Mouse (Mus musculus) cerebellum, adult 2 months (tissue): Measurements from ENCODE around the gene Has1.

ENCODE experiments used
- CTCF ChIP-seq: fragments of 200-500 bp; IDR thresholded peaks from 2 replicates; pipeline ENCODE4 v1.5.1; 2011; ENCODE audit warnings: low read depth, mild to moderate bottlenecking, control low read depth, low read length, moderate library complexity, borderline replicate concordance; ENCODE audit not compliant: insufficient read depth
- POLR2A ChIP-seq: fragments of 200-500 bp; IDR thresholded peaks from 2 replicates; pipeline ENCODE4 v1.6.1; 2011; ENCODE audit warnings: low read length, control low read depth, borderline replicate concordance; ENCODE audit not compliant: insufficient read depth

DNA sequence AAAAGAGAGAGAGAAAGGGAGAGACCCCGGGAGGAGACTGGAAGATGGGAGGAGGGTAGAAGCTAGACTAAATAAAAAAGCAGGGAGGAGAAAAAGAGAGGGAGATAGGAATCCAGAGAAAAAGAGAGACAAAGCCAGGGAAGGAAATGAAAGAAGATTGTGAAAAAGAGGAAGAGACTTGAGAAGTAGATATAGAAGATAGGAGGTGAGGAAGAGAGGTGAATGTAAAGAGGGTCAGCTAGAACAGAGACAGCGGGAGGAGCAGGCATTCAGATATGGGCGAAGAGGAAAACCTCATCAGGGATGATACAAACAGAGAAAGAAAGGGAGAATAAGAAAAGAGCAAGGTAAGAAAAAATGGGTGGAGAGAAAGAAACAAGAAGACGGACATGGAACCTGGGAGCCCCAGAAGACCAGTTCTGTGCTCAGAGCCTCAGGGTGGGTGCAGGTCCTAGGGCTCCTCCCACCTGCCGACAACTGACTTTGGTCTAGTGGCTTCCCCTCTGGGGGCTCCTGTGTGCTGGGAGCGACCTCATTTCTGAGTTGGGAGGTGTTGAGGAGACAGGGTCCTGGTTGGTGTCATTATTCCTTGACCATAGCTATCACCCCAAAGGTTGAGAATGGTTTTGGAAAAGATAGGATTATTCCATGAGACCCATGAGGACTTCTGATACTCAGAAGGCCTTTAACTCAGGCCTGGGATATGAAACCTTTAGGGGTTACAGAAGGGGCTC, 25.8 kb downstream of the Has1 start:
- TF ChIP-seq CTCF (no peak), POLR2A (no peak)
